Mouse (Mus musculus) liver, postnatal 0 days (tissue): ENCODE measurements around the gene Lim2. TPM values are rescaled to one million over a fixed set of nuclear protein-coding genes. Genes with fewer than 3 reads are reported as not detected.
"Not testable (repeated sequence)": the region's sequence is repeated elsewhere in the genome, so short reads cannot be mapped to it uniquely, and the experiment has no call there.

ENCODE experiments used
- ATAC-seq: fragments of 200-750 bp; cut with Nextera tagmentation; 2 replicates; pipeline ENCODE4 v1.8.0; 2017; ENCODE audit warnings: mild to moderate bottlenecking, moderate library complexity
- DNase-seq: peaks from one replicate; pipeline ENCODE4 v3.0.0-alpha.2; 2016
- H3K27ac ChIP-seq: fragments of 300-500 bp; sonication (generic); 2 replicates; pipeline ENCODE4 v1.5.1; 2014; ENCODE audit warnings: antibody characterized with exemption, moderate library complexity, mild to moderate bottlenecking, low read depth
- H3K27me3 ChIP-seq: fragments of 300-500 bp; sonication (generic); 2 replicates; pipeline ENCODE4 v1.6.1; 2014; ENCODE audit warnings: low read length, control low read depth, mixed read lengths; ENCODE audit not compliant: insufficient read depth
- H3K36me3 ChIP-seq: fragments of 300-500 bp; sonication (generic); replicated peaks from 2 replicates; pipeline ENCODE4 v1.6.1; 2014; ENCODE audit warnings: mild to moderate bottlenecking, control low read depth, low read length, moderate library complexity, mixed read lengths; ENCODE audit not compliant: insufficient read depth
- H3K4me1 ChIP-seq: fragments of 300-500 bp; sonication (generic); 2 replicates; pipeline ENCODE4 v1.6.1; 2014; ENCODE audit warnings: antibody characterized with exemption, mild to moderate bottlenecking, control low read depth; ENCODE audit not compliant: insufficient read depth
- H3K4me2 ChIP-seq: fragments of 300-500 bp; sonication (generic); 2 replicates; pipeline ENCODE4 v1.6.1; 2014; ENCODE audit warnings: low read depth, mild to moderate bottlenecking, low read length, moderate library complexity, mixed read lengths
- H3K4me3 ChIP-seq: fragments of 300-500 bp; sonication (generic); 2 replicates; pipeline ENCODE4 v1.5.1; 2014; ENCODE audit warnings: low read depth, low read length
- H3K9ac ChIP-seq: fragments of 300-500 bp; sonication (generic); replicated peaks from 2 replicates; pipeline ENCODE4 v1.6.1; 2014; ENCODE audit warnings: mild to moderate bottlenecking, moderate library complexity
- H3K9me3 ChIP-seq: fragments of 300-500 bp; sonication (generic); 2 replicates; pipeline ENCODE4 v1.6.1; 2016; ENCODE audit warnings: mild to moderate bottlenecking, control low read depth, low read length, mixed read lengths
- CTCF ChIP-seq: sonication (generic); IDR thresholded peaks from 2 replicates; pipeline ENCODE4 v1.5.1; 2016; ENCODE audit warnings: antibody characterized with exemption, low read depth
- EP300 ChIP-seq: IDR thresholded peaks from 2 replicates; pipeline ENCODE4 v1.6.1; 2016; ENCODE audit warnings: antibody characterized with exemption, low read depth, mild to moderate bottlenecking
- WGBS: fragments of 180-500 bp; shearing (Covaris S2); extraction: QIAGEN DNeasy Blood & Tissue Kit; methylation state at CpG from one replicate; pipeline ENCODE4 v1.1.7; 2014; ENCODE audit not compliant: insufficient replicate concordance; 5-methylcytosine and 5-hydroxymethylcytosine counted together
- polyA plus RNA-seq: library from polyadenylated mRNA; unstranded; fragments of >200 nt; fragmentation: Nextera tagmentation; extraction: Ambion mirVana; gene quantifications from 2 replicates; pipeline ENCODE4 v1.2.1, GENCODE M21; 2015

The Lim2 gene
- polyA plus RNA-seq, 1 experiment from 2014 or later: not detected

DNA sequence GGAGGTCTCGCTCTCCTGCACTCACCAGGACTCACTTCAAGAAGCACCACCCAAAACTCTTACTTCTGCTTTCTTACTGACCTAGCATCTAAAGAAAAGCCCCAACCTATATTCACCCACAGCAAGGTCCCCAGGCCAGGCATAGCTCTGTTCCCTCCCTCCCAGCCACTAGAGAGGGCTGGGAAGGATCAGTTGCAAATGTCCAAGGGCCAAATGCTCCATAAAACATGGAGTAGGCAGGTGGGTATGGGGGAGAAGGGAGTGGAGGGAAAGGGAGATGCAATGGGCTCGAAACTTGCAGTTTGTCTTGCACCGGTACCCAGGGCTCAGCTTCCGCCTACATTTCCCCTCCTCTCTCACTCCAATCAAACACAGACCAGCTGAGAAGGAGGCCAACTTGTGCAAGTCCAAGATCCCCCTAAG, 19.3 kb upstream of the Lim2 start, which contains the start of gene Siglecg:
Gene Siglecg (plus strand): TSS at position 74 of the 423 bp plus-strand sequence.
- H3K36me3 ChIP-seq: no peaks in the 10 kb centered on the region
- no peak for DNase-seq
- H3K9me3 ChIP-seq: no peaks in the 10 kb centered on the region
- peak; percentile 44; the same call in 1 of the 2 replicates for ATAC-seq
- no peaks in the 10 kb centered on the region for H3K27me3 ChIP-seq
- peak within 1 kb of the TSS; percentile 55 for H3K27ac ChIP-seq
- H3K9ac ChIP-seq: no peak within 1 kb of the TSS
- peak within 1 kb of the TSS; percentile 24; the same call in 1 of the 2 replicates for H3K4me3 ChIP-seq
- 43% methylated on average over 3 of the region's 4 CpGs for WGBS
- H3K4me1 ChIP-seq: no peaks in the 10 kb centered on the region
- TF ChIP-seq CTCF (no peak), EP300 (no peak)
- H3K4me2 ChIP-seq: peak within 1 kb of the TSS; percentile 47

DNA sequence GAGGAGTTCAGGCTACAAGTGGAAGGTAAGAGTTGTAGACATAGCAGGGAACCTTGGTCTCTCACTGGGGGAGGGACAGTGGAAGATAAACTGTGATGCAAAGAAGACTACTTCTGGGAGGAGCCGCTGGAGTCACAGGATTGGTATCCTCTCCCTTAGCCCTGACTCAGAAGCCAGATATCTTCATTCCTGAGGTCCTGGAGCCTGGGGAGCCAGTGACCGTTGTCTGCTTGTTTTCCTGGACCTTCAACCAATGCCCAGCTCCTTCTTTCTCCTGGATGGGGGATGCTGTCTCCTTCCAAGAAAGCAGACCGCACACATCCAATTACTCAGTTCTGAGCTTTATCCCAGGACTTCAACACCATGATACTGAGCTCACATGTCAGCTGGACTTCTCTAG, 18.4 kb upstream of the Lim2 start:
- H3K9ac ChIP-seq: no peak overlapping the region
- H3K27ac ChIP-seq: 0 out of 2 replicates have a peak overlapping the region, but pooled peaks have one; percentile 55
- H3K36me3 ChIP-seq: no peaks in the 10 kb centered on the region
- WGBS: 74% methylated on average over 3 of the region's 3 CpGs
- DNase-seq (no peak), ATAC-seq (no peak)
- TF ChIP-seq EP300 (no peak), CTCF (no peak)
- no peaks in the 10 kb centered on the region for H3K9me3 ChIP-seq
- H3K27me3 ChIP-seq: no peaks in the 10 kb centered on the region
- H3K4me2 ChIP-seq: peak overlapping the region; percentile 47
- no peaks in the 10 kb centered on the region for H3K4me1 ChIP-seq
- peak overlapping the region; percentile 24; the same call in 1 of the 2 replicates for H3K4me3 ChIP-seq

DNA sequence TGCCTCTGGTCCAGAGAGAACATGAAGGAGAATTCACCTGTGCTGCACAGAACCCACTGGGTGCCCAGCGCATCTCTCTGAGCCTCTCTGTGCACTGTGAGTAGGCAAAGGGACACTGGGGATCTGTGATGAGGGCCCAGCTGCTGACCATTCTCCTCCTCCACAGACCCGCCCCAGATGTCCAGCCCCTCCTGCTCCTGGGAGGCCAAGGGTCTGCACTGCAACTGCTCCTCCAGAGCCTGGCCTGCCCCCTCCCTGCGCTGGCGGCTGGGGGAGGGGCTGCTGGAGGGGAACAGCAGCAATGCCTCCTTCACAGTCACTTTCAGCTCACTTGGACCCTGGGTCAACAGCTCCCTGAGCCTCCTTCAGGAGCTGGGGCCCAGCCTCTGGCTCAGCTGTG, 15.7 kb upstream of the Lim2 start:
- ATAC-seq, H3K9ac ChIP-seq, H3K27ac ChIP-seq, H3K4me3 ChIP-seq, H3K4me2 ChIP-seq, DNase-seq, H3K4me1 ChIP-seq, H3K27me3 ChIP-seq, H3K36me3 ChIP-seq, H3K9me3 ChIP-seq: not testable (repeated sequence)
- WGBS: 57% methylated on average over 4 of the region's 4 CpGs

DNA sequence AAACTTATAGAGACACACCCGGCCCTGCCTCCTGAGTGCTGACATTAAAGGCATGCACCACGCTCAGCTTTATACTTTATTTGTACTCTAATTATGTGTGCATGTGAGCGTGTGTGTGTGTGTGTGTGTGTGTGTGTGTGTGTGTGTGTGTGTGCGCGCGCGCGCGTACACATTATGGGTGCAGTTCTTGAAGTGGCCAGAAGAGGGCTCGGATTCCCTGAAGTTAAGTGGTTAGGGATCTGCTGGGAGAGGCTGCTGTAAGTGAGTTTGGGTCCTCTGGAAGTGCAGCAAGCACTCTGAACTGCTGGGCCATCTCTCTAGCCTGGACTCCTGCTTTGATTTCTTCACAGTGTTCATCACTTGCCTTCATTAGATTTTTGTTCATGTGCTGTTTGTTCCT, 10.2 kb upstream of the Lim2 start:
- no peak overlapping the region for H3K27ac ChIP-seq
- H3K9ac ChIP-seq: no peak overlapping the region
- ATAC-seq: no peak
- no peak for DNase-seq
- no peak overlapping the region for H3K4me2 ChIP-seq
- H3K27me3 ChIP-seq: no peaks in the 10 kb centered on the region
- no peaks in the 10 kb centered on the region for H3K36me3 ChIP-seq
- WGBS: 81% methylated on average over 10 of the region's 10 CpGs
- no peaks in the 10 kb centered on the region for H3K4me1 ChIP-seq
- no peaks in the 10 kb centered on the region for H3K9me3 ChIP-seq
- H3K4me3 ChIP-seq: no peak overlapping the region
- TF ChIP-seq CTCF (peak; percentile 29; the same call in 1 of the 2 replicates), EP300 (no peak)

DNA sequence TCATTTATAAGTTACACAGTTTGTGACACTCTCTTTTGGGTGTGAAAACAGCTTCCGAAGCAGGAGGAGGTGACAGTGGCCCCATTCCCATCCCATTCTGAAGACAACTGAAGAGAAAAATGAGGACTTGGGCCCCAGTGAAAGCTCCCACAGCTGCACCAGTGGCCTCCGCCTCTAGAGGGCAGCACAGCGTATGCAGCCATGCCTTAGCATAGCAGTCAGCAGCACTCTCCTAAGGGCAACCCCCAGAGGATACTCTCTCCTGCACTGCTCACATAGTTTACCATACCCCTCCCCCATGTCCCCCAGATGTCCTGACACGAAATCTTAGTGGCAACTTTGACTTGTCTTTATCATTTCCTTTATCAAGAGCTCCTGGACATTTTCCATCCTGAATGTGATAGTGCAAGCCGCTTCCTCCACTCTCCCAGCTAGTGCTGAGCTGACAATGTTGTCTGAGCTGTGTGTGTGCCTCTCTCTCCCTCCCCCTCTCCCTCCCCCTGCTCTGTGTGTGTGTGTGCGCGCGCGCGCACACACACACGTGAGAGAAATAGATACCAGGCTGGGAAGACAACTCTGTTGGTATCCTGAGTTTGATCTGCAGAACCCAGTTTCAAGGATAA, 4.4 kb upstream of the Lim2 start:
- Histone ChIP-seq H3K4me2 (peak overlapping the region; percentile 40; the same call in 1 of the 2 replicates), H3K4me1 (no peaks in the 10 kb centered on the region), H3K9ac (no peak overlapping the region), H3K9me3 (no peaks in the 10 kb centered on the region), H3K27me3 (no peaks in the 10 kb centered on the region), H3K4me3 (no peak overlapping the region), H3K36me3 (no peaks in the 10 kb centered on the region), H3K27ac (no peak overlapping the region)
- ATAC-seq: peak; percentile 92
- WGBS: 13% methylated on average over 11 of the region's 11 CpGs
- peak; percentile 88 for DNase-seq
- TF ChIP-seq EP300: no peak
- TF ChIP-seq CTCF: peak; percentile 96

DNA sequence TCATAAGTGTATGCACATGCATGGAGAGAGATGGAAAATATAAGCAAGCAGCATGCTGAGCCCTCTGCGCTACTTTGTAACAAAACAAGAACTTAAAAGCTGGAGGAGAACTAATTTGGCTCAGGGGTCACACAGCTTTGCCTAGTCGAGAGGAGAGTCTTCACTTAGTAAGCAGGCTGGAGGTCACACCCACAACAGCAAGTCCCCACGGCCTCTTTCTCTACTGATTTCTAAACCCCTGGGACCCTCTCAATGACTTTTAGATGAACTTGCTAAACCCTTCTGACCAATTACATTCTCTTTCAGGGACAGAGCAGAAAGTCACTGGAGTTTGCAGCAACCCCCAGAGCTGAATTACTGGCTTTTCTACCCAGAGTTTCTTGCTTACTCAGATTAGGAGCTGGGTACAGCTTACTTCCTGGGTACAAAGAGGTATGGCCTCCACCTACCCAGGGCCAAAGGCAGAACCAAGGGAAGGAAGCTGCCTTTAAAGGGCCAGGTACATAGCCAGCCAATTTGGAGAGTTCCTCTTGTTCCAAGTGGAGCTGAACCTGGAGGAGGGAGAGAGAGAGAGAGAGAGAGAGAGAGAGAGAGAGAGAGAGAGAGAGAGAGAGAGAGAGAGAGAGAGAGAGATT, 3.4 kb upstream of the Lim2 start:
- no peak for DNase-seq
- no peak for TF ChIP-seq CTCF
- TF ChIP-seq EP300: no peak
- 55% methylated on average over 3 of the region's 3 CpGs for WGBS
- Histone ChIP-seq H3K9ac (no peak overlapping the region), H3K4me2 (no peak overlapping the region), H3K27me3 (no peaks in the 10 kb centered on the region), H3K36me3 (no peaks in the 10 kb centered on the region), H3K4me3 (no peak overlapping the region), H3K4me1 (no peaks in the 10 kb centered on the region), H3K27ac (no peak overlapping the region), H3K9me3 (no peaks in the 10 kb centered on the region)
- ATAC-seq: no peak
